Mouse (Mus musculus) lung, postnatal 0 days (tissue): ENCODE measurements around the gene Uck2.

Experiments used
- CTCF ChIP-seq: IDR thresholded peaks from 2 replicates; pipeline ENCODE4 v1.5.1; 2016; ENCODE audit warnings: antibody characterized with exemption, mild to moderate bottlenecking
- EP300 ChIP-seq: IDR thresholded peaks from 2 replicates; pipeline ENCODE4 v1.6.1; 2016; ENCODE audit warnings: antibody characterized with exemption, mild to moderate bottlenecking, control low read depth

DNA sequence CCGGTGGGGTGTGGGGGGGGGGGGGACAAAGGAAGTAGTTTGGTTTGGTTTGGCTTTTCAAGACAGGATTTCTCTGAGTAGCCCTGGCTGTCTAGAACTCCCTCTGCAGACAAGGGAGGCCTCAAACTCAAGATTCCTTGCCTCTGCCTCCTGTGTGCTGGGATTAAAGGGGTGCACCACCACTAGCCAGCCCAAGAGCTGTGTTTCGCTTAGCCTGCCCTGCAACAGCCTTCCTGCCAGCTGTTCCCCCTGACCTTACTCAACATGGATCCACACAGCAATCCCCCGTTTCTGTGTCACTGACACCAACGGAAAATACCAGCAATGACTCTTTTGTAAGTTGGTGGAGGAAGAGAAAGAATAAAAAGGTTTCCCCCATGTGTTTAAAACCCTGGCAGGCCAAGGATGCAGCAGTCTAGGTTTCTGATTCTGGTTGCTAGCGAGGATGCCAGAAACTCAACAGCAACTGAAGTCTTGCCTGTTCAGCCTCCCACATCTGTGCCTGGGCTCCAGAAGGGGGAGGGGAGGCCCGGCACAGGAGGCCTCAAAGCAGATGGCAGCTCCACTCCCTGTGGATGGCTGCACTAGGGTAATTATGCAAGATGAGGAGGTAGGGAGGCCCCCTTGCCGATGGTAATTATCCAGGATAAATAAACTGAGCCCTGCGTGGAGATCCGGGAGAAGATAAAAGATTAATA lies 103.1 kb downstream of the Uck2 start:
- TF ChIP-seq CTCF (no peak), EP300 (no peak)
